Mouse (Mus musculus): ENCODE data around the gene 4930579G24Rik.

4930579G24Rik gene

DNA sequence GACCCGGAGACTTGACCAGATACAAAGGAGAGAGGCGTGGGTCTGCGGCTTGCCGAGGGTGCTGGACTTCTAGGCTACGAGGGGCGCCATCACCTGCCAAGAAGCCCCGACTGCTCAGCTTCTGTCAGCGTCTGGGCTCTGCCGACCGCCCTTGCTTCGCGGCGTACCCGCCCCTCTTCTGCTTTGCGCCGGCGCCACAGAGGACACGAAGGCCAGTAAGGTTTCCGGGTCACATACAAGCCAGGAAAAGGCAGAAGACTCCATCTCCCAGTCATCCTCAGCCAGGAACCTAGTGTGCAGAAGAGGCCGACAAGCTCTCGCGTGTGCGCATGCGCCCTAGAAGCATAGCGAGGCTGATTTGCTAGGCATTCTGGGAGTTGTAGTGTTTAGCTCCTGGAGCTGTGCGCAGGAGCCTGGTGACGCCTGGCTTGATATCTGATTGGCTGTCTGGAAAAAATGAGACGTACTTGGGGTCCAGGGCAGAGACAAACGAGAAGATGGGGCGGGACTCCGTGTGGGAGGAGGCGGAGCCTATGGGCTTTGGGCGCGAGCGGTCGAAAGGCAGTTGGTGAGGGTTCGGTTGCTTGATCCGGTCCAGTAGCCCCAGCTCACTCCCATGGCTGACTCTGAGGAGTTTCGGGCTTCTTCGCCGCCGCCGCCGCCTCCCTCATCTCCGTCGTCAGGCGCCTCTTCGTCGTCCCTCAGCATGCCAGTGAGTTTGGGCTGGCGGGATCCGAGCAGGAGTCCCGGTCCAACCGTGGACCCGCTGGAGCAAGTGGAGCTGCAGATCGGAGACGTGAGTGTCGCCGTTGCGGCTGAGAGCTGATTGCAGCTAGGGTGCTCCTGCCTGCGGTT is at the start of gene 4930579G24Rik:
Gene 4930579G24Rik, plus strand, starts transcription at position 519 of the 855 bp plus-strand sequence.
- peak; percentile 99 for DNase-seq

DNA sequence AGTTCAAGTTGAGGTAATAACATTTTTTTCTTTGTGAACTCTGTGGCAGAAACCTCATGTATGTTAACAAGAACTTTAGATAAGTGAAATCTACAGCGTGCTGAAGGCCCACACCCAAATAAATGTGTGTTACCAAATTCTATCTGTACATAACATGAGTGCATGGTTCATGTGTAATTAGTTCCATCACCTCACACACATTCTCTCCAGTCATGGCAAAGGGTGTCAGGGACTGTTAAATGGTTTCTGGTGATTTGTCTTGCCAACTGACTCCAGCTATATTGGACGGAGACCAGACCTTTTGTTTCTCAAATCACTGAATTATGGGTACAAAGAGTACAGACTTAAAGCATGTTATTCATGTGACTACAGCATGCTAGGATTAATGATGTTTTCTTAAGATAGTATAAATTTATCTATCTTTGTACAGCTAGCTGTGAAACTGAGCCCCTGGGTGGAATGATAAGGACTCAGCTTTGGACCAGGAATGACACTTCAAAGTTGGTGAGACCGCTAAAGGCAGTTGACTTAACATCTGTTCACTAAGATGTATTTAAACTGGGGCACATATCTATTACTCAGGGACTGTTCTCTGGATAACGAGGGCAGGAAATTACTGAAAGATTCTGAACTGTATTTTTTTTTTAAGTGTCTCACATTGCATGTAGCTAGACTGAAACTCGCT is 48.8 kb upstream of the 4930579G24Rik start:
- no peak for DNase-seq

DNA sequence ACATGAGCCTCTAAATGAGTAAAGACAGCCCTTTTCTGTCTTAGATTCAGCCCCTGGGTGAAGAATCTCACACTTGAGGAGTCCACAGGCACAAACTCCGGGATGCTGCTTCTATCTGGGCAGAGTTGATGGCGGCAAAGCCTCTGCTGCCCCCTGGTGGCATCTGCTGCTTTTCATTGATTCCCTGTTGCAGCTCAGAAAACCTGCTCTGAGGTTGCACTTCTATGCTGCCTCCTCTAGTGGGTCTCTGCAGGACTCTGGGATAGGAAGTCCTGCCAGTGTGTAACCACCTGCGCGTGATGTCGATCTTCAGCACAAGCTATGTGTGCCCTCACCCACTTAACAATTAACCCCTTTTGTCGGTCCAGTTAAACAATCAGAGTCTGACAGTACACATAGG is 42.1 kb upstream of the 4930579G24Rik start:
- peak; percentile 95 for DNase-seq

DNA sequence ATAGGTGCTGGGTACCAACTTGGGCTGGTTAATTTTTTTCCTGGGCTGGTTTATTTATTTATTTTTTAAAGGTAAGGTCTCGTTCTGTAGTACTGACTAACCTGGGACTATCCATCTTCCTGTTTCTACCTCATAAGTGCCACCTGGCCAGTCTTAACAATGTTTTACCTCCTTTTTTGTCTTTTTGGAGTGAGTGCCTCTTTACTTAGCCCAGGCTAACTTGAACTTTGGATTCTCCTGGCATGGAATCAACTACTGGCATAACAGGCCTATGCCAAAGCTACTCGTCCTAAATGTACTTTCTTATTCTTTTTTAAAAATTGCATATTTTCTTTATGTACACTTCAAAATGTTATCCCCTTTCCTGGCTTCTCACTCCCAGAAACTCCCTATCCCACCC is 39.2 kb upstream of the 4930579G24Rik start:
- no peak for DNase-seq

DNA sequence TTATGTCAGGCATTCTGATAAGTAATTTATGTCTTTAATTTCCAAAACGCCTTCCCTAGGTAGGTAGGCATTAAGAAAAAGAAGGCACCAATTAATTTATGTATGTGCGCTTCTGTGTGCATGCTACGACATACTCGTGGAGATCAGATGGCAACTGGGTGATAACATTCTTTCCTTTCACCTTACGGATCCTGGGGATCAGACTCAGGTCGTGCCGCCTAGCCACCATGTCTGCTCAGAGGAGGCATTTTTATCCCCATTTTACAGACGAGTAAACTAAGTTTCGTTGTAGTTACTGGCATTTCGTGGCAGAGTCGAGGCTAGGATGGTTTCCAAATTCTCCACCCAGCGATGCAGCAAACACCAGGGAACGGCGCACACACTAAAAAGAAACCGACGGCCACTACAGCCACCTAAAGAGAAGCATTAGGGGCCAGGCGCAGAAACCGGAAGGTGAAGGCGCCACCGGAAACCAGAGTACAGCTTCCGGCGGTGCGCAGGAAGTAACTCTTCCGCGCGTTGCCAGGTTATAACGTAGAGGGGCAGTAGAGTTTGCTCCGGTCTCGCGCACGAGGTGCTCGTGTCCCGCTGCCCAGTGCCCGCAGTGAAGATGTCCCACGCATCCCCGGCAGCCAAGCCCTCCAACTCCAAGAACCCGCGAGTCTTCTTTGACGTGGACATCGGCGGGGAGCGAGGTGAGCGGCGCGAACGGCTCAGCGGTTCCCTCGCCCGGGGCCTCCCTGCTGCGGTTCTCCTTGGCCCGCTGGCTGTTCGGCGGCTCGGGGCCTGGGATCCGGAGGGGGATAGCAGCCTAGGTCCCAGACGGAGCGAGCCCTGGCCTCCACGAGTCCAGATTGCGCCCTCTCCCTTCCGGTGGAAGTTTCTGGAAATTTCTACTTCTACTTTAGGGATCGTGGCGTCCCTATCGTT is 37.8 kb upstream of the 4930579G24Rik start, which contains the start of gene Ppid:
Gene Ppid, plus strand, starts transcription at position 480 of the 930 bp plus-strand sequence.
- peak; percentile 83 for DNase-seq

DNA sequence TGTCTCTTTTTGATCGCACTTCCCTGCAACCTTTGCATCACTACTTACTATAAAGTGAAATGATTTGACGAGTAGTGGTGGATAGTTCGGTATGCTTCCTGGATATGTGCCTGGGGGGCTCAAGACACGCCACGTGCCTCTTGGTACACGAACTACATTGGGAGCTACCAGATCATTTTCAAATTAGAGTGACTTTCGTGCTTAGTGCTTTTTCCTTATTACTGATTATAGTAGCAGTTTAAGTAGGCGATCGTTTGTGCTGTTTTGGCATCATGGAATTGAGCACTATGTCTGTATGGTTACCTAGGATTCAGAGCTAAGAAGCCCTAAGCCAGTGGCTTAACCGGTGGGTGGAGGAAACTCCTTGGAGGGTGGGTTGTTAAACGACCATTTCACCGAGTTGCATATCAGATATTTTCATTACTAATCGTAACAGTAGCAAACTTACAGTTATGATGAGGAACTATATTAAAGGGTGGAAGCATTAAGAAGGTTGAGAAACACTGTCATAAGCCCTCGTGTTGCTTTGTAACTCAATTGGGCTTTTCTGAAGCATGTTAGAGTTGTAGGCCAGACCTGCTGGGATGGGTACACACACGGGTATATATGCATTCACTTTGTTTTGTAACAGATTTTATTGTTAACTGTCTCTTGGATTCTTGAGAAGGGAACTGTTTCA is 36.9 kb upstream of the 4930579G24Rik start:
- DNase-seq: no peak

DNA sequence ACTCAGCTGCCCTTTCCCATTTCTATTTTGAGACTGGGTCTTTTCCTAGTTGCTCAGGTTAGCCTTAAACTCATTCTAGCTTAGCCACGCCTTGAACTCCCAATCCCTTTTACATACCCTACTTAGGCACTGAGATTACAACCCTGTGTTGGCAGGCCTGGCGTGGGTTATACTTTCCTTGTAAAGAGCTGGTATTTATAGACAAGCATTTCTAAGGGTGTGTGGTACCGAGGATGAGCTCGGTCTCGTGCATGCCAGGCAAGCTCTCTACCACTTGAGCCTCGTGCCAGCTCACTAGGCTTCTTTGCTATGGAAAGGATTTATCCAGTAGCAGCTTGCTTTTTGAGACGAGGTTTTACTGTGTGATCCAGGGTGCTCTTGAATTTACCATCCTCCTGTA is 33.4 kb upstream of the 4930579G24Rik start:
- no peak for DNase-seq

DNA sequence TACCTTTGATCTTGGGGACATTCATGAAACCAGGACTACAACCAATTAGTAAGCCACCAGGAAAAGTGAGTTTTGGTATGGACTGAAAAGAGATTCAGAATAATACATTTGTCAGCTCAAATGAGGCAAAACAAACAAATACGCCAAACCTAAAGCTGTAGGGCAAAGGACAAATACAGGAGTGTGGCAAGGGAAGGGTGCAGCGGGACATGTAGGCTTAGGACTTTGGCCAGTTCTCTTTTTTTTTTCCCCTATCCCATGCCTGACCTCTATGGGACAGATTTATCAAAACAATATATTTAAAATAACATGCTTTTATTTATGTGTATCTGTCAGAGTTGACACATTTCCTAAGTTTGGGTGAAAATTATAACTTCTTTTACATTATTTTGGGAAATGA is 19.0 kb upstream of the 4930579G24Rik start:
- no peak for DNase-seq

DNA sequence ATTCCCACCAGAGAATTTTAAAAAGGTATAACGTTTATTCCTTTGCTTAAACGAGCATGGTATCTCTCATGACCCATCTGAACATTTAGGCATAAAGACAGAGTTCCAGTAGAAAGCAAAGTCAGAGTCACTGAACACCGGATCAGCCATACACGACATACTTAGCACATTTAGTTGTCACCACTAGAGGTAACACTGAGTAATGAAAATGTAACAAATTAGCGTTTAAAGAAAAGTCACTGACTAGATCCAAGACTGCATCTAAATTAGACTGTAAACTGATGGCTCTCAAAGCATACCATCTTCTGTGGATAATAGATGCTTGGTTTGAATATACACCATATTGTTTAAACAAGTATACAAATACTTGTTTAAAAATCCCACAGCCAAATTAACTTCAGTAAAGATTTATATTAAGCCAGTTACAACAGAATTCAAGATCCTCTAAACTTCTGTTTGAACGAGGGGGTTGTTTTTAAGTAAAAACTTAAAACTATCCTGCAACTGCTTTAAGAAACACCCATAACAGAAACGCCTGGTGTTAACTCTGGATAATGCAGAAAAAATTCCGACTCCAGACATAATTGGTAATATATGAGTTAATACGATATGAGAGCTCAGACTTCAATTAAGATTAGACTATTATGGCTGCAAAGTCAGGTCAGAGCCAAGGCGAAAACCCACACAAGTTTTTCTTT is 1.2 kb upstream of the 4930579G24Rik start:
- DNase-seq: no peak

DNA sequence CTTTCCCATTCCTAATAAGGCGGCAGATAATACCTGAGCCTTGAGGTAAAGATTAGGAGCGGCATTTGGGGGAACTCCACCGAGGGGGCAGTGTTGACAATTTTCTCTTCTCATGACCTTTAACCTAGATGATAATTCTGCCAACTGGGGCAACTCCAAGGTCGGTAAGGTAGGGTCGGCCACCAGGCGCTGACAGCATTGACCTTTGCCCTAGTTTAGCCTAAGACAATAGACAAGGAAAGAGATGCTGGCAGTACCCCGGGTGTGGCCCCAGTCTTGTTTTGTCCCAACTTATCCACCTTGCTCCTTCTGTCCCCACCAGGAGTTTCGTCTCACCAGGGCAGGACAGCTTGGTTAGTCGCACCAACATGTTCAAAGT is 708 bp upstream of the 4930579G24Rik start:
- no peak for DNase-seq

DNA sequence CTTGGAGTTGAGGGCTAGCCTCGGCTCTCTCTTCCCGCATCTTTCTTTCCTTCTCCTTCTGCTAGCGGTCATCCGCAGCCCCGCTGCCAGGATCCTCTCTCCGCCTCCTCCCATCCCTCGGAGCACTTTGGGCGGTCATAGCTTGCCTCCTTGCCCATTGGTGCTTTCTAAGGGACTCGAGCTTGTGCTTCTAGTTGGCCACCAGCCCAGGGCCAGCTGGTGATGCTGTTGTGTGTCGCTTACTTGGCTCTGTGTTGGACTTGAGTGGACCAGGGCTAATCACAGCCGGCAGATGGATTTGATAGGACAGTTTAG is 494 bp downstream of the 4930579G24Rik start, which contains the start of gene Etfdh:
Gene Etfdh, minus strand, starts transcription at position 85 of the 315 bp plus-strand sequence.
- DNase-seq: peak; percentile 67

DNA sequence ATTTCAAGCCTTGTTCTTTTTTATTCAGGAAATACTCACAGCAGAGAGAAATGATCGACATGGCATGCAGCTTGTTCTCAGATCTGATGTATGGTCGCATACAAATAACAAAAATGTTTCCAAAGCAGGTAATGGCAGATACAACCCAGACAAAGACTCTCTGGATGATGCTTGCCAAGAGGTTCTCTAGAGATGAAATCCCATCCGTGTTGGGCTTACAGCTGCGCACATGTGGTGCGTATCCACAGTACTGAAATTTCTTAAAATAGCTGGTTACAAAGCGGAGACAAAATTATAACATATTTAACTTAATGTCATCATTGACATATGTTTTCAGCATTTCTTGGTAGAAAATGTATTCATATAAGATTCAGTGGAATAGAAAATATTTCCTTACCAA is 23.2 kb downstream of the 4930579G24Rik start:
- DNase-seq: no peak

DNA sequence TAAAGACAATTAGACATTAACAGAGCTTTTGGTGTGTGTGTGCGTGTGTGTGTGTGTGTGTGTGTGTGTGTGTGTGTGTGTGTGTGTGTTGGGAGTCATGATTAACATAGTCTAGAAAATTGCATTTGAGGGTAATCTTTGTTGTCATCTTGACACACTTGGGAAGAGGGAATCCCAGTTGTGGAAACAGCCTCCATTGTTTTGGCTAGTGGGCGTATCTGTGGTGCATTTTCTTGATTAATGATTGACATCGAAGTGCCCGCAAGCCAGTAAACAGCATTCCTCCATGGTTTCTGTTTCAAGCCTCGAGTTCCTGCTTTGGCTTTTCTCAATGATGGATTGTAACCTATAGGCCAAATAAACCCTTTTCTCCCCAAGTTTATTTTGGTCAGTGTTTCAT is 27.8 kb downstream of the 4930579G24Rik start:
- DNase-seq: peak; percentile 0

DNA sequence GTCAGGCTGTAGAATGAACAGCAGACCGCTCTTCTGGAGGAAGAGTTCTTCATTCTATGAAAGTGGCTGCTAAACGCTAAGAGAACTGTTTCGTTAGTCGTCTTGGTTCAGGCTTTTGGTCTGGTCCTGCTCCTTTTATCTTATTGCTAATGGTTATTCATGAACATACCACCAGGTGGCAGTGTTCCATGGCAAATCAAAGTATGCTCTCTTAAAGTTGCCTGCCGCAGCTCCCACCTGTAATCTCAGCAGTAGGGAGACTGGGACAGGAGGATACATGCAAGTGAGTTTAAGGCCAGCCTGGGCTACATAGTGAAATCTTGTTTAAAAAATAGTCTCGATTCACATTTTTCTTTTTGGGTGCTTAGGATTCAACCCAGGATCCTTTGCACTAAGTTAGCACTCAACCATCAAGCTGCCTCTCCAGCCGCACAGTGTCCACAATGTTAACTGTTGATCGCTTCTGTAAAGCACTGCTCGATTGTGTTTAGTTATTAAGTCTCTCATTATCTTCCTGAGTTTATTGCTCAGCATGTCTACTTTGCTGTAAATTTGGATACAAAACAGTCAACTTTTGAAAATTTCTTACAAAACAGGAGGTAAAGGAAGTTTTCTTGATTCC is 36.0 kb downstream of the 4930579G24Rik start:
- DNase-seq: peak; percentile 78

DNA sequence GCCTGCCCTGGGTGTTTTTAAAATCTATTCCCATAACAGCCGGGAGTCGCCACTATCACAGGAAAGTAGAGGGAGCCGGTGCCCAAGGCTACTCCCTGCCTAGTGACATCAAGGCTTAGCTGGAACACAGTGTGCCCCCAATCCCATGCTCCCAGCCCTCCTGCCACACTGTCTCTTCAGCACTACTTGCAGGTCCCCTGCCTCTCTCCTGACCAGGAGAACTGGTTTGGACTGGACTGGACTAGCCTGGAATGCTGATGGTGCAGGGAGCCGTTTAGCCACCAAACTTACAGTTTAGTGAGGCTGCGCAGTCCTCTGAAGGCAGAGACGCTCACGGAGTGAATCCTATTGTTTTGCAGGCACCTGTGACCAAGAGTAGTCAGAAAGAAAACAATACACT is 41.7 kb downstream of the 4930579G24Rik start:
- no peak for DNase-seq

DNA sequence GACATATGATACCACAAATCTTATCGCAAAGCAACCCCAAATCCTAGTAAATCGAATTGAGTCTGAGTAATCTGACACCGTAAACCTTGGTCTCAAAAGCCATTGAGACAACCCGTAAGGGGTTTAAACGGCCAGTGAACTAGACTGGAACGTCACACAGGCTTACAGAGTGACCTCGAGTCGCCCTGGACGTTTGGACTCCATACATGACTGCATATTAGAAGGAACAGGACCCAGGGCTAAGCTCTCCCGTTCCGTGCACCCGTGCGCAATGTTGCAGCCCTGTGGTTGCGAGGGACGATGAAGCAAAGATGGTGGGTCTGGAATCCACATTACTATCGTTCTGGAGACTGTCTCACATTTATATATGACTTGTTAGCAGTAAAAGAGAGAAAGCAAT is 43.3 kb downstream of the 4930579G24Rik start:
- DNase-seq: no peak

DNA sequence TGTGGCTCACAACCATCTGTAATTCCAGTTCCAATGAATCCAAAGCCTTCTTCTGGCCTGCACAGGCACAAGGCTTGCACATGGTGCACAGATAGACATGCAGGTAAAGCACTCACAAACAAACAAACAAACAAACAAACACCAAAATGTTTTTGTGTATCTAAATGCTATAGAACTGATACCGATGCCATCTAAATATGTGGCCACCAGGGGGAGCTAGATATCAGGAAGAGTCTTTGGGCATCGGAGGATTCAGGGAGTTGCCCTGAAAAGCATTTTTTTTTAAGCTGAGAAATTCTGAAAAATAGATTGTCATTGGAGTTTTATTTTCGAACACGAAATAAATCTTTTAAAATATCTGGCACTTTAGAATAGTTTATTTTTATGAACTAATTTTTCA is 44.2 kb downstream of the 4930579G24Rik start:
- DNase-seq: peak; percentile 76

DNA sequence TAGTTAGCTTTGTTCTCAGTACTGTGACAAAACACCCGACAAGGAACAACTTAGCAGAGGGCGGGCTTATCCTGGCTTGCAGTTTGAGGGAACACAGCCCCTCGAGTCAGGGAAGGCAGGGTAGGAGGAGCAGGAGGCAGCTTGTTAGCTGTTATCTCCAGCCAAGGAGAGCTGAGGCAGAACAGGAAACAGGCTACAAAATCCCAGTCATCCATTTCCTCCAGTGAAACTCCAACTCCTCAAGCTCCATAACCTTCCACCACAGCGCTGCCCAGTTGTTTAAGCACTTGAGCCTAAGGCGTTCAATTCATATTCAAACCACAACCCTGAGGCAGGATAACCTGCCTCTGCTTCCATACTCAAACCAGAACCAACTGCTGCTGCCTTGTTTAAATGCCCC is 45.8 kb downstream of the 4930579G24Rik start:
- DNase-seq: no peak

DNA sequence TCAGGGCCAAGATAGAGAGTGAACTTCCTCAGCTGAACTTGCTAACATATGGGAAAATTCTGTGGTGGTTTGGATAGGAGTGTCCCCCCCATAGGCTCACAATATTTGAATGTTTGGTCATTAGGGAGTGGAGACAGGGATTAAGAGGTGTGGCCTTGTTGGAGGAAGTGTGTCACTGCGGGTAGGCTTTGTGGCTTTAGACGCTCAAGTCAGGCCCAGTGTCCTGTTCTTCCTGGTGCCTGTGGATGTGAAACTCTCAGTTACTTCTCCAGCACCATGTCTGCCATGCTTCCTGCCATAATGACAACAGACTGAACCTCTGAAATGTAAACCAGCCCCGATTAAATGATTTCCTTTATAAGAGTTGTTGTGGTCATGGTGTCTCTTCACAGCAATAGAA is 47.5 kb downstream of the 4930579G24Rik start:
- no peak for DNase-seq
